Mouse (Mus musculus) left cerebral cortex, postnatal 4 days (tissue): ENCODE results near the gene Rubcn. TPM values are rescaled to one million over a fixed set of nuclear protein-coding genes. Genes with fewer than 3 reads are reported as not detected.
"Not testable (repeated sequence)": the region's sequence is repeated elsewhere in the genome, so short reads cannot be mapped to it uniquely, and the experiment has no call there.

Experiments
- DNase-seq: peaks from one replicate; pipeline ENCODE4 v3.0.0-alpha.2; 2022
- intact Hi-C: fragments of 180-260 bp; cut with DNase I; formaldehyde crosslinking; loops from one replicate; pipeline ENCODE4 v1.15.1; 2025
- total RNA-seq, 2 experiments: library from RNA; stranded (reverse); gene quantifications; 2 replicates each; pipeline ENCODE4 v1.2.3; 2021

Gene Rubcn
- total RNA-seq, 2 experiments from 2014 or later = 72.4 to 78.3 TPM

DNA sequence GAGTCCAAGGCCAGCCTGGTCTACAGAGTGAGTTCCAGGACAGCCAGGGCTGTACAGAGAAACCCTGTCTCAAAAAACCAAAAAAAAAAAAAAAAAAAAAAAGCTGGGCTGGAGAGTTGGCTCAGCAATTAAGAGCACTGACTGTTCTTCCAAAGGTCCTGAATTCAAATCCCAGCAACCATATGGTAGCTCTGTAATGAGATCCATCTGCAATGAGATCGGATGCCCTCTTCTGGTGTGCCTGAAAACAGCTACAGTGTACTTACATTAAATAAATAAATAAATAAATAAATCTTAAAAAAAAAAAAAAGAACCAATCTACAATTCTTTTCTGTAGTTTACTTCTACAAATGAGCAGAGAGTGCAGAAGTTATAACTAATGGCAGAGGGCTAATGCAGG, 2.3 kb downstream of the Rubcn start:
- intact Hi-C loops, DNase-seq: not testable (repeated sequence)

DNA sequence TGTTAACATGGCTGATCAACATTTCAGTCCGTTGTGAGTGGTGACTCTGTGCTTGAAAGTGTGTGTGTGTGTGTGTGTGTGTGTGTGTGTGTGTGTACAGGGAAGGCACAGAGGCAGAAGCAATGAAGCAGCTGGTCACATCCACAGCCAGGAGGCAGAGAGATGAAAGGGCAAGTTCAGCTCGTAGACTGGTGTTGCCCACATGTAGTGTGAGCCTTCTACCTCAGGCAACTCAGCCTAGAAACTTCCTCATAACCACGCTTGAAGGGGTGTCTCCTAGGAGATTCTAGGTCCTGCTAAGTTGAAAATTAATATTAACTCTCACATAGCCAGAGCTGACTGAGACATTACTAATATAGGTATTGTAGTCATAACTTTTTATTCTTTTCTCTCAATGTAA, 4.2 kb downstream of the Rubcn start:
- DNase-seq = no peak
- intact Hi-C loops = no loop called here

DNA sequence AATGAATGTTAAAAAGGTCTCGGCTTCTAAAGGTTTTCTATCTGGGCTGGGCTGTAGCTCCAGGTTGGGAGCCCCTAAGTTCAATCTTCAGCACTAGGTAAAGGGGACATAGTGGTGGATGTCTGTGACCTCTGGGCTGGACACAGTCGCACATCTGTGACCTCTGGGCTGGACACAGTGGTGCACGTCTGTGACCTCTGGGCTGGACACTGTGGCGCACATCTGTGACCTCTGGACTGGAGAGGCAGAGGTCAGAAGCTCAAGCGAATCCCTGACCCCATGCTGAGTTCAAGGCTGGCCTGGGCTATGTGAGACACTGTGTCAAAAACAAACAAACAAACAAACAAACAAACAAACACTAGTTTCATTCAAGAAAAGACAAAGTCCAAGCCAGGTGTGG, 7.3 kb downstream of the Rubcn start:
- intact Hi-C loops = no loop called here
- DNase-seq = no peak

DNA sequence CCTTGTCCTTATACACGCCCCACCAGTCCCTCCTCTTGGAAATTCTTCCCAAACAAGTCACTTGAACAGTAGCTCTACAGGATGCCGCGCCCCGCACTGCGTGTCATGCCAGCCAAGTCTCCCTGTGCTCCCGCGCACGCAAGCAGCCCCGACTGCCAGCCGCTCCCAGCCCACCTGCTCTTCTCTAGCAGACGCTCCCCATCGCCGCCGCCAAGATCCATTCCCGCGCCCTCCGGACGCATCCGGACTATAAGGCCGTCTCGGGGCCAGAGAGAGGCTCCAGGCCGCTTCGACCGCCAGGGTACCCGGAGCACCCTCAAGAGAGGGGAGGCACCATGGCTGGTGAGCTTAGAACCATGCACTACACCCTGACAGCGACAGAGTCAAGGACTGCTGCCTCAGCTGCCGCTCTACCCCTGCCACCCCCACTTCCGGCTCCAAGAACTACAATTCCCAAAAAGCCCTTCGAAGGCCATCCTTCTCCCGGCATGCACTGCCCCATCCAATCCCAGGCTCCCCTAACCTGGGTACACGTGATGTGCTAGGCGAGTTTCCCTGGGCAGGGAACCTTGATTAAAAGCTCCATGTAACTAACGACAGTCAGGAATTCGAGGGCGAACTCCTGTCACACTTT, 9.5 kb downstream of the Rubcn start:
- intact Hi-C loops = no loop called here
- DNase-seq = peak; percentile 85

DNA sequence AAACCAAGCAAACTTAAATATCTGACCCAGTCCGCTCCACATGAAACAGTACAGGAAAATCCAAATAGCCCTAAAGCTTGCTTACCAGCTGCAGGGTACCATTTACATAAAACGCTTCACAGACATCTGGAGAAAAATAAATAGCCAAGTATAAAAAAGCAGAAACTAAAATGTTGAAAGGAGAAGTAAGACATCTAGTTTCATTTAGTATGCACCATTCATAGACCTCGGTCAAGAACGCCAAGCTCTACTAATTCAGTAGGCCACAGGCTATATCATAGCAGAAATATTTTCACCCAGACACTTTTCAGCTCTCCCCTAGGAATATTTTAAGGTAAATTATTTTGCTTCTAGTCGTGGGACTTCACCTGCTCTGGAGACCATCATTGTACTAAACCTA, 10.9 kb downstream of the Rubcn start:
- intact Hi-C loops = no loop called here
- no peak for DNase-seq

DNA sequence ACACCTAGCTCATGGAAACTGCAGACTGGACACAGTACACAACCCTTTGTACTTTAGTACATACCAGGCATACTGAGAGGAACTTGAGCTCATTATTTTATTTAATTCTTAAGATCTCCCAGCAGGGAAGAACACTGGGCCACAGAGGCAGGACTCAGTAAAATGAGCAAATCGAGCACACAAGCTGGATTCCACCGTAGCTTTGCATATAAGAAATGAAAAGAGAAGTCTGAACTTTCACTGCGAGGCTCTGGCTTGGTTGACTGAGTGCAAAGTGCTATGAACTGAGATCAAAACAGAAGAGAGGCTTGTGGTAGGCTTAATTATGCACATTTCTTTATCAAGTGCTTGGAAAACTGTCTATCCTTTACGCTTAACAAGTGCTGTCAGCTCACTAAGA, 12.2 kb downstream of the Rubcn start:
- intact Hi-C loops = no loop called here
- no peak for DNase-seq

DNA sequence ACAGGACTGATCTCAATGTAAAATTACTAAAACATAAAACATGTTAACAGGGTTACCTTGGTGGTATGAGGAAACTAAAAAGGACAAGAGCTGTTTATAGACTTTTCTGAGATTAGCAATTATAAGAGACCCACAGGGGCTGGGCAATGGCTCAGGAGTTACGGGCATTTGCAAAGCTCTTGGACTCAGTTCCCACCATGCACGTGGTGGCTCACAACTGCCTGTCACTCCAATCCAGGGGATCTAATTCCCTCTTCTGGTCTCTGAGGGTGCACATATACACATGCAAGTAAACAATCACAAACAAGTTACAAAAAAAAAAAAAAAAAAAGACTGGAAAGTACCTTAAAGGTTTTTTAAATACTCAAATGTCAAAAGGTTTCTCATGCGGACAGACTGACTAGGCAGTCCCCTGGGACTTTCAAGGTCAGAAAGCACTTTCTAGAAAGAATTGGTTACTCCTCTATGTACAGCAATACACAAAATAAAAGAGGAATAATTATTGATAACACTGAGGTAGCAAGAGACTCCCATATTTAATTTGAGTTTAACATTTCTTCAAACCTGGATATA, 15.7 kb downstream of the Rubcn start:
- DNase-seq = no peak
- intact Hi-C loops = no loop called here

DNA sequence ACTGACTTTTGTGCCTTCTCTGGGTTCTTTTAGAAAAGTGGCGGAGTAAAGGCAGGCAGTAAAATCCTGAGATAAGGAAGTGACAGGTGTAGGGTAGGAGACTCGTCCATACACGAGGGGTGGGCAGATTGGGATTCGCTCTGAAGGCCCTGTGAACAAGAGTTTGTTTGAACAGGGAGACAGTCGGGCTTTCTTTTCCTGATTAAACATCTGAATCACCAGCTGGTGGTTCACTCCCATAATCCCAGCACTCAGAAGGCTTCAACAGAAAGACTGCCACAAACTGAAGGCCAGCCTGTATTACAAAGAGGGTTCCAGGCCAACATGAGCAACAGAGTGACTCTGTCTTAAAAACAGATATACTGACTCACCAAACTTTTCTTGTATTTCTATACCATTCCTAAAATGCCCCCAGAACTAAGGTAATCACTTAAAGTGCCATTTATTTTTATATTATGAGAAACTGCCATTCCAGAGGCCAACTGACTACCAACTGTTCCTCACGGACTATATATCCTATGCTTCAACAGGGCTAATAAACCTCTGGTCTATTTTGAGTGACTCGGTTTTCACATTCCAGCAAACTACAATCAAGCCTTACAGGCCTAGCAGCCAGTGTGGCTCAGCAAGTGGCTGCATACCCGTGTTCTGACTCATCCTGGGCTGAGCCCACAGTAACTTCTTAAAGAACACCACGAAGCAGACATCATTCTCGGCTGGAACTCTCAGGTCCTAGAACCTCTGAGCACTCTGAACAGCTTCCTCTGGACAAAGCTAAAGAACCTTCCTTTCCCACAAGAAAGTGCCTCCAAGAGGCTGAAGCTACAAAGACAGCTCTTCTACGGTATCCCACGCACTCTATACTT, 18.6 kb downstream of the Rubcn start:
- intact Hi-C loops = no loop called here
- no peak for DNase-seq

DNA sequence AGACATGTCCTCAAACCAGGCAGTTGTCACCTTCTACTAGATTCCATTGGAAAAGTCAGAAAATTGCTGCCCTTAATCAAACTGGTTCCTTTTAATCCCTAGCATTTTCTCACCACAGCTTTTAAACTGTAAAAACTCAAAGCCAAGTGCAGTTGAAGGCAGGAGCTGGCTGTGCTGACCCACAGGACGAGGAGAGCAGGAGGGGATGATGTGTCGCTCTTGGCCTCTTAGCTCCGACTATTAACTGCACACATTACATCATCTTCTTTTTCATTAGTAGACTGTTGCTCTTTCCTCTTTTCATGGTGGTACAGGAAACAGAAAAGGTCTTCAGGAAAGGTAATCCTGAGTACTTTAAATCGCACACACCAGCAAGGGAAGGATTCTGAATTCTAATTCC, 19.2 kb downstream of the Rubcn start:
- DNase-seq = no peak
- intact Hi-C loops = no loop called here

DNA sequence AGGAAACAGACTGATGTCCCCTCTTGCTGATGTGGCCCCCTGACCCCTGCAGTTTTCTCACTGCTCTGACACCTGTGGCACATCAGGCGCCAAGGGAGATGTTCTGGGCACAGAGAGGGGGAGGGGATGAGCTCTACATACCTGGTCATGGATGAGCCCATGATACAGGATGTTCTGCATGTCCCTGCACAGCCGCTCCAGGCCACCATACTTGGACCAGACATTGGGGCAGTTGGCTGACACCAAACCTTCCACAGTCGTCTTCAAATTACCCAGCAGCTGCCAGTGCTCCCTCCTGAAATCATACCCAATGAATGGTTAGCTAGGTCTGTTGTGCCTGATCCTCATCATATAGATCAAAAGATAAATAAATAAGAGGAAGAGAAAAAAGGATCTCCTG, 20.8 kb downstream of the Rubcn start:
- intact Hi-C loops = no loop called here
- no peak for DNase-seq

DNA sequence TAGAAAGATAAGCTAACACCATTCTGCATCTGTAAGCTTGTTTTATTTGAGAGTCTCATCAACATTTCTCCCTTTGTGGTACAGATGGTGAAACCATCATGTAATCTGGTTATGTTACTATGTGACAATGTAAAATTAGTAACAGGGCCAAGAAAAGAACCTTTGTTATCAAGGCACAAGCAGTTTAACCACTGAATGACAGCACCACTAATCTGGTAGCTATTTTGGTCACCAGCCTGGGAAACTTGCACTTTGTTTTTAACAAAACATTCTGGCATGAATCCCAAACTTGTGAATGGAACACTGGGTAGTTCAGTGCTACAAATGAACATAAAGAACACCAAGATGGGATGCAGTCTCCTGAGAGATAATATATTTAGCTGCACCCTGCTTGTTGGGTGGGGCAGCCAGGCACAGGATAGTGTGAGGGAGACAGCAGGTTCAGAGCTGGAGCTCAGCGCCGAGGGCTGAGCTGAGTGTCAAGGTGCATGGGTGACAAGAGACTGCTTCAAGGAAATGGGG, 23.5 kb downstream of the Rubcn start:
- intact Hi-C loops = no loop called here
- DNase-seq = no peak

DNA sequence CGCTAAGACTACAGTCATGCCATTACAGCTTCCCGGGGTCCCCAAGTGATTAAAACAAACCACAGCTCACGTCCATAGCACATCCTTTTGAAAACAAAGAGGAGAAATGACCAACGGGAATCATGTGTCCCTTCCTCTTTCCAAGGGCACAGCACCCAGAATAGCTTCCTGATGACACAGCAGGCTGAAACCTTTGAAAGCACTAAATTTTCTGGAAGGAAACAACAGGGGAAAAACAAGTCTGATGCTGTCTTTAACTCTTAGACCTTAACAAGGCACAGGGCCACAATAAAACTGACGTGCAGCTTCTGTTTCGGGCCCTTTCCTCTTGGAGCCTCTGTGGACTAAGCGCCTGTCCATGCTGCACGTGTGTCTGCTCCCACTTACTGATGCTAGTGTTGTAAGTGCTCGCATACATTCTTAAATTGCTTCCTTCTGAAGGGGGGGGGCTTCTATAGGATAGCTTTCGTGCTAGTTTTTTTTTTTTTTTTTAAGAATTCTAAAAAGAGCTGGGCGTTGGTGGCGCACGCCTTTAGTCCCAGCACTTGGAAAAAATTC, 24.0 kb downstream of the Rubcn start:
- intact Hi-C loops = no loop called here
- DNase-seq = no peak

DNA sequence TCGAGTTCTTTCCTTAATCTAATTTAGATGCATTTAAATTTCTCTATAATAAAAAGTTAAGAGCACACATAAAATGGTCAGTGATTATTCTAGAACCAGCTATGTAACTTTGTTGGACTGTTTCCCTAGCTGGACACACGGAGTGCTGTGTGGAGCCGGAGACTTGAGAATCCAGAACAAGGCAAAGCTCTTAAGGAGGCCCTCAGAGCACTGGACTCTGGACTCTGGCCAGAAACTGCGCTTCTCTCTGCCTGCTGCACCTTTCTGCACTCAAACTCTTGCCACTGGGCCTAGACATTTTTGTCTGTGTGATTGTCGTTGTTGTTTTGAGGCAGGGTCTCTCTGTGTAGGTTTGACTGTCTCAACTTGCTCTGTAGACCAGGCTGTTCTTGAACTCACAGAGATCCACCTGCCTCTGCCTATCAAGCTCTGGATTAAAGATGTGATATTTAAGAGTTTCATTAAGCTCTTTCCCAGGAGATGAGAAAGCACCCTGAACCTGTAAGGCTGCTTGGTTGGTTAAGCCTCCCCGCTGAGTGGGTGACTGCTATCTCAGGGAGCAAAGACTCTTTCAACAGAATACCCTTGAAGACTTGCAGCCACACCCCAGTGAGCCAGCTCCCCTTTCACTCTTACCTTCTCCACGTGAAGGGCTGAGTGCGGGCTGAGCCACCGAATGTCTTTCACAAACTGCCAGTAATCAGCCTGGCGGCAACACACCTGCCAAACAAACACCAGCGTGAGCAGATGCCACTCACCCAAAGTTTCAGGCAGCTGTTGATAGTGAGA, 28.3 kb downstream of the Rubcn start:
- no peak for DNase-seq
- intact Hi-C loops = no loop called here

DNA sequence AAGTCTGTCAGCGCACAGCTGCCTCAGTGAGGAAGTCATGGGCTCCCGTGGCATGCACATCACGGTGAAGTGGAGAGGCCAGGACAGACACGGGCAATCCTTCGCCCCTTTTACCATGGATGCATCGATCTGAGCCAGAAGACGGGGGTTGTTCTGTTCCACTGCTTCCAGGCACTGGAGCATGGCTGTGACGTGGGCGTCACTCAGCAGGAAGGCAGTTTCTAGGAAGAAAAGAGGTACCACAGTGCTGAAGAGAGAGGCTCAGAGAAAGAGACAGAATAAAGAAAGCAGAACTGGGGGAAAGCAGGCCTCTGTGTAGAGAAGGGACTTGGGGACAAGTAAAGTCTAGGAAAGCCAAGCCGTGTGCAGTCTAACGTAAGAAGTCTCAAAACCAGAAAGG, 30.5 kb downstream of the Rubcn start:
- intact Hi-C loops = no loop called here
- no peak for DNase-seq

DNA sequence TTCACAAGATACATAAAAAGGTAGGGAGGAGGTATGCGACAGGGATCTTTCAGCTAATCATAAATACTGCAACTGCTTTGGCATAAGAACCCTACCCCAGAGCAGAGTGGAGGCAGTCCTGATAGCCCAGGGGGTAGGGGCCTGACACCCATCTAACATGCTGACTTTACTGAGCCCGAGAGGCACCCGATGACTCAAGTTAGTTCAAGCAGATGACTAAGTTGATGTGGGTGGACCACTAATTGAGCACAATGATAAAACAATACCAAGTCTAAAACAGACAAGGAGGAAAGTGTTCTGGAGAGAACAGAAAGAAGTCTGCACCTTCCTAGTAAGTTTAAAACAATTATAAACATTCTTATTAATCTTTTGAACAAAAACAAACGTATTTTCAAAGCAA, 46.1 kb downstream of the Rubcn start:
- DNase-seq = no peak
- intact Hi-C loops = no loop called here

DNA sequence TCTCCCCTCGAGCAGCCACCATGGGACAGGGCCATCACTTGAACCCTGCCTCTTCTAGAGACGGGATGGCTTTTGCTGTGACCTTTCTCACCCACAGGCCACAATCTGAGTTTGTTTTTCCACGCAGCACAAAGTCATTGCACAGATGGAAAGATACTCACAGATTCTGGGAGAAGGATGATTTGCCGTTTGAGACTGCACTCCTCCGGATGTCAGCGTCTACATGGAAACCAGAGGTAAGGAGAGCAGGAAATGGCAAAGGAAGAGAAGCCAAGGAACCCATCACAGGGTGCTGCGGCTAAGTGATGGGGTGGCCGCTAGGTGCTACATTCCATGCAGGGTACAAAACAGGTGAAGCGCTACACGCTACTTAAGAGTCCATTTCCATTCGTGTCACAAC, 48.5 kb downstream of the Rubcn start:
- DNase-seq = no peak
- intact Hi-C loops = no loop called here

DNA sequence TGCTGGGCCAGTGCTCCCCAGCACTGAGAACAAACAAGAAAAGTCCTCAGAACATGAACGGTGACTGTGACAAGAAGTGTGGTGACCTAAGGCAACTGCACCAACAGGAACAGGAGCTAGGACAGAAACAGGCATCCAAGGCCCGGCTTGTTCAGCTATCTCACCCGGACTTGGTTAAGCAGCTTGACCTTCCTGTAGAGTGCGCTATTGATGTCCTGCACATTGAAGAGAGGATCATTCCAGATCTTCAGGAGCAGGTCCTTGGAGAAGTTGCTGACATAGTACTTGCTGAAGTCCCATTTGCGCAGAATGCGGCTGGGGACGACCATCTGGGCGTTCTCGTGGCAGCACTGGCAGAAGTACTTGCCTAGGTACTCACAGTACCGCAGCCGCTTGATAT, 51.0 kb downstream of the Rubcn start:
- DNase-seq = no peak
- intact Hi-C loops = no loop called here

DNA sequence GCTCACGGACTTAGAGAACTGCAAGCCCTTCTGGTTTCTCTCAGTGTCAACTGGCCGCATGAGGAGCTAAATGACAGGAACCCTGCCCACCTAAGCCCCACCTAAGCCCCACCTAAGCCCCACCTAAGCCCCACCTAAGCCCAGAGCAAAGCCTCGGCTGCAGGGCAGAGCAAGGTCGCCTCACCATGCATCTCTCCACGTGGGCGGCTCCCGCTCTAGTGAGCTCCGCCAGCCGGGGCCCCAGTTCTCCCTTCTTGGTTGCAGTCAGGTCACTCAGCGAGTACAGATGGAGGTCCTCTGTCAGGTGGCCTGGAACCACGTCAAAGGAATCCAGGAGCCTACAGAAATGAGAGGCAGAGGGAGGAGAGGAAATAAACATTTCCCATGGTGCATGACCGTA, 52.2 kb downstream of the Rubcn start:
- intact Hi-C loops = no loop called here
- no peak for DNase-seq

DNA sequence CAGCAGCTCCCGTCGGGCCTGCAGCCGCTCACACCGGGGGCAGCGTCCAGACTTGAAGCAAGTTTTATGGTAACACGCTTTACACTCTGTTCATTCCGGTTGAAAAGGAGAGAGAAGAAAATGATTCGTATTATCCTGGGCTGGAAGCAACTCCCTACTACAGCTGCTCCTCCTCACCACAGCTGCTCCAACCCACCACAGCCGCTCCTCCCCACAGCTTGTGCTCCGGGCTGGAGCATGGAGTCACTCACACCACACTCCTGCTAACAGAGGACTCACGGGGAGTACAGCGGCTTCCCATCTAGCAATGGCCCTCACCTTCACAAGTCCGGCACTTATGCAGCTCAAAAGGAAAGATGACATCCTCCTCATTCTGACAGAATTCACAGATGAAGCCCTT, 53.5 kb downstream of the Rubcn start:
- intact Hi-C loops = no loop called here
- no peak for DNase-seq

DNA sequence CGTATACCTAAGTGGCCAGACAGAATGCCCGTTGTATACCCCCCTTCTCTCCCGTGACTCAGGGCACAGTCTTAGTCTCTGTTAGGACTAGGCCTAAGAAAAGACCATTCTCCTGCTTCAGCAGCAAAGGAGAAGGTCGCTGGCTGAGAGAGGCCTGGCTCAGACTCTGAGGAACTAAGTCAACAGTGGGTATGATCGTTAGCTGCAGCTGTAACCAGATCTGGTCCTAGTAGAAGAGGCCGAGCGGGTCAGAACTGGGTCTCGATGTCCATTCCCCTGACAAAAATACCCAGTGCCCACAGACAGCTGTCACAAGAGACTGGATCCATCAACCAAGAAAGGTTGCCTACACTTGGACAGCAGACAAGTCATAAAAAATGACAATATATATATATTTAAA, 54.1 kb downstream of the Rubcn start:
- intact Hi-C loops = no loop called here
- DNase-seq = no peak

DNA sequence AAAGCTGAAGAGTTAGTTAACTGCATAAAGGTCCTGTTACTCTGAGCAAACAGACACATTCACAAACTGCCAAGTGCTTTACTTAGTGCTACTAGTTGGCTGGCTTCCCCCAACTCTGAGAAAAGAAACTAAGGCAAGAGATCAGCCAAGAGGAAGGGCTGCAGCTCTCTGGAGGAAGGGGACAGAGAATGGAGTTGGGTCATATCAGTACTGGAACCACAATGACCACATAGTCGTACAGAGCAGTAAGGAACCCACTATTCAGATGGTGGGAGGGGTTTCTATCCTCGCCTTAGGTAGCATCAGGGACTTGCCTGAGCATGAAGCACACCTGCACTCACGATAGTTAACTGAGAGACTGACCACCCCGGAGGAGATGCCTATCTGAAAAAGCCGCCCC, 54.7 kb downstream of the Rubcn start:
- DNase-seq = no peak
- intact Hi-C loops = no loop called here
